Mouse (Mus musculus) layer of hippocampus, adult 2 months (tissue): Measurements from ENCODE around the gene Btbd18. TPM values are rescaled to one million over a fixed set of nuclear protein-coding genes. Genes with fewer than 3 reads are reported as not detected.

Experiments
- DNase-seq, 2 experiments: peaks; one replicate each; pipeline ENCODE4 v3.0.0; 2022; ENCODE audit warnings: low spot score in 2 of 2
- H3K27ac ChIP-seq: fragments of 200-600 bp; 2 replicates; pipeline ENCODE4 v1.8.1; 2022
- H3K4me3 ChIP-seq: fragments of 200-600 bp; 2 replicates; pipeline ENCODE4 v1.8.1; 2022; ENCODE audit warnings: mild to moderate bottlenecking
- CTCF ChIP-seq: fragments of 200-600 bp; conservative IDR thresholded peaks from 2 replicates; pipeline ENCODE4 v1.8.1; 2022; ENCODE audit warnings: antibody characterized with exemption, mild to moderate bottlenecking, moderate library complexity
- total RNA-seq, 2 experiments: library from RNA; stranded (reverse); gene quantifications; 2 replicates each; pipeline ENCODE4 v1.2.3; 2021

The Btbd18 gene
- total RNA-seq, 2 experiments from 2014 or later, result not detected

DNA sequence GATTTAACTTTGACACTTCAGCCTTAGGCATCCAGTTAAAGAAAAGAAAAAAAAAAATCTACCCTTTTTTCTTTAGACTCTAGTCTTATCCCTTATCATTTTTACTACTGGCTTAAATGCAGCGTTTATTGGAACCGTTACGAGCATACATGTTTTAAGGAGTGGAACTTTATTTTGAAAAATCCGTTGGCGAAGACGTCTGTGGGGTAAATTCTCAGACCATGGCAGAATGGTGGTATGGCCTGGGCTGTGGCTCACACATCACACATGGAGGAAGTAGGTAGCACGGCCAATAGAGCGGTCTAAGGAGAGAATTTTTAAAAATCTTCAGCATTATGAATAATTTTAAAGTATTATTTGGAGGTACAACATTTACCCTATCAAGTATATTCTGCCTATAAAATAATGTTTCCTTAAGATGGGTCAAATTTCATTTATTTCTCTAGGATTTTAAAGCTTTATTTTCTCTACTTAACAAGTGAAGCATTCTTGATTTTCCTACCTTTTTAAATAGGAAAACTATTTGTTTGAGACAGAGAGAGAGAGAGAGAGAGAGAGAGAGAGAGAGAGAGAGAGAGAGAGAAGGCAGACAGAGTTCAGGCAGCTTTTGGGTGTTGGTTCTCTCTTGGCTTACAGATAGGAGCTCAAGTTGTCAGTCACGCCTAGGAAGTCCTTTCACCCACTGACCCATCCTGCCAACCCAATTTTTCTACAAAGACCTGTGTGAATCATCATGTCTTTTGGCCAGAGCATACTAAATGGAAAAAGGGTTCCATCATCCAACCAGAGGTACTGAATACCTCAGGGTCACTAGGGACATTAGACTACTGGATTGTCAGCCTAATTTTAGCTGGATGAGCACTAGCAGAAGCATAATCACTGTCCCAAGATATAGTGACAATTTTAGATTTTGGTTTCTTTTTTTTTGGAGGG lies 57.8 kb downstream of the Btbd18 start:
- H3K27ac ChIP-seq, result peak overlapping the region; percentile 98
- H3K4me3 ChIP-seq, result peak overlapping the region; percentile 72
- DNase-seq, result no peak
- no peak for TF ChIP-seq CTCF

DNA sequence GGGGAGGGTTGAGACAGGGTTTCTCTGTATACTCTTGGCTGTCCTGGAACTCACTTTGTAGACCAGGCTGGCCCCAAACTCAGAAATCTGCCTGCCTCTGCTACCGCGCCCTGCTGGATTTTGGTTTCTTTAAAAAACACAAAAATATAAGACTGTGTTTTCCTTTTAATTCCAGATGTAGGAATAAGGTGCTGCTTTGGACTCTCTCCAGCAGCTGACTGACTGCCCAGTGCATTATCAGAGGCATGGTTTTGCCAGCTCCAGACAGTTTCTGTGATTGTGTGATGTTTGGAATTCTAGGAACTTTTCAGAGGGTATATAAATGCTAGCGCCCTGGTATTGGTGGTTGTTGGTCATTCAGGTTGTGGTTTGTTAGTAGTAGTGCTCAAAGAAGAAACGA lies 58.5 kb downstream of the Btbd18 start:
- no peak for TF ChIP-seq CTCF
- Histone ChIP-seq H3K27ac (no peak overlapping the region), H3K4me3 (no peak overlapping the region)
- DNase-seq, result no peak

Other genes starting within 250 kb of the Btbd18 start
- gene Calcrl, start 233.7 kb upstream of the Btbd18 start, total RNA-seq, result 1 to 10 TPM; 8.0 to 8.5 TPM
- gene Tfpi, start 182.3 kb upstream of the Btbd18 start, total RNA-seq, result 1 to 10 TPM; 3.6 TPM
- 10 to 100 TPM; 43.3 to 52.9 TPM for gene Ctnnd1, start 8.3 kb upstream of the Btbd18 start, total RNA-seq
- gene Selenoh, start 11.7 kb downstream of the Btbd18 start, total RNA-seq, result 10 to 100 TPM; 21.7 to 26.3 TPM
- gene Gm28635, start 19.0 kb downstream of the Btbd18 start, total RNA-seq, result 1 to 10 TPM; 3.3 to 9.9 TPM
- 10 to 100 TPM; 31.4 to 31.8 TPM for gene Med19, start 19.3 kb downstream of the Btbd18 start, total RNA-seq
- gene Tmx2, start 20.1 kb downstream of the Btbd18 start, total RNA-seq, result 100 to 1,000 TPM; 231 to 240 TPM
- 10 to 100 TPM; 37.4 to 38.1 TPM for gene Zdhhc5, start 56.1 kb downstream of the Btbd18 start, total RNA-seq
- 1 to 10 TPM; 8.1 to 8.8 TPM for gene Clp1, start 68.3 kb downstream of the Btbd18 start, total RNA-seq
- gene Ypel4, start 75.0 kb downstream of the Btbd18 start, total RNA-seq, result 10 to 100 TPM; 90.0 to 93.4 TPM
- gene Gm19426, start 84.6 kb downstream of the Btbd18 start, total RNA-seq, result 1 to 10 TPM; 1.6 to 2.5 TPM
- 1 to 10 TPM; 7.4 to 8.4 TPM for gene Serping1, start 116.4 kb downstream of the Btbd18 start, total RNA-seq
- 1 to 10 TPM; 6.0 to 6.1 TPM for gene Ube2l6, start 139.7 kb downstream of the Btbd18 start, total RNA-seq
- gene Smtnl1, start 163.6 kb downstream of the Btbd18 start, total RNA-seq, result not detected
- gene Timm10, start 167.9 kb downstream of the Btbd18 start, total RNA-seq, result 10 to 100 TPM; 48.7 to 57.5 TPM
- gene Slc43a1, start 179.8 kb downstream of the Btbd18 start, total RNA-seq, result under 1 TPM; 0.27 to 0.79 TPM
- 10 to 100 TPM; 85.9 to 88.8 TPM for gene Rtn4rl2, start 227.6 kb downstream of the Btbd18 start, total RNA-seq